Mouse (Mus musculus): ENCODE data around the gene Spx.

The Spx gene

GRCm38 (mm10) chr6:142451381-142451780 is 38.1 kb downstream of the Spx start:
- no peak for DNase-seq

DNA sequence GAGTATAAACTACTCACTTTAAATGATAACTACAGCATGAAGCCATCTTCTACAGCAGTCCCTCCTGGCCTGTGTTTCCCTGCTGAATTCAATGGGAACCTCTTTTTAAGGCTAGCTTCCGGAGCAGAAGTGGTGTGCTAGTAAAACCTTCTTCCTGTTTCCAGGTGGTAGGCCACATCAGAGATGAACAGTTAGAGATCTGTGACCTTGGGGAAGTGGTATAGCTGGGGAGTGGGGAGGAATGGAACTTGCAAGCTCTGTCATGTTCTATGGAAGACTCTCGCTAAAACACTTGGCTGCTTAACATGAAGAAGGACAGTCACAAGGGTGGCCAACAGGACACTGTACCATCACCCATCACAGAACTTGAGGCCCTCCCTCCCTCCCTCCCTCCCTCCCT is 40.1 kb downstream of the Spx start:
- DNase-seq = no peak

DNA sequence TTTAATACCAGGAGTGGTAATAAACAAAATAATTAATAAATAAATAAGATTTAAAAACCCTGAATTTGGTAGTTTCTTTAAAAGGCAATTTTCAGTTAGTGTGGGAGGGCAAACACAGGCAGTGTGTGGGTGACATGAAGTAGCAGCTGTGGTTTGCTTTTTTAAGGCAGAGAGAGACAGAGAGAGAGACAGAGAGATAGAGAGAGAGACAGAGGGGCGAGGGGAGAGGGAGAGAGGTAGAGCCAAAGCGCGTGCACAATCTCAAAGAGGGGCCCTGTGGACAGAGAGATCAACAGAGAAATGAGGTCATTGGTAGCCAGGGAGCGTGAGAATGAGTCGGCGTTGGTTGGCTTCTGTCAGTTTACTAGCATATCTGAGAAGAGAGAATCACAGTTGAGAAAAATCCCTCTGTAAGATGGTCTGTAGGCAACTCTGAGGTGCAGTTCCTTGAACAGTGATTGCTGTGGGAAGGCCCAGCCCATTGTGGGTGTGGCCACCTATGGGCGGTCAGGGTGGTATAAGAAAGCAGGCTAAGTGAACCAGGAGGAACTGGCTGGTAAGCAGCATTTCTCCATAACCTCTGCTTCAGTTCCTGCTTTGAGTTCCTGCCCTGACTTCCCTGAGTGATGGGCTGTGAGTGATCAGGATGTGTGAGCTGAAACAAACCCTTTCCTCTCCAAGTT is 42.2 kb downstream of the Spx start:
- no peak for DNase-seq

DNA sequence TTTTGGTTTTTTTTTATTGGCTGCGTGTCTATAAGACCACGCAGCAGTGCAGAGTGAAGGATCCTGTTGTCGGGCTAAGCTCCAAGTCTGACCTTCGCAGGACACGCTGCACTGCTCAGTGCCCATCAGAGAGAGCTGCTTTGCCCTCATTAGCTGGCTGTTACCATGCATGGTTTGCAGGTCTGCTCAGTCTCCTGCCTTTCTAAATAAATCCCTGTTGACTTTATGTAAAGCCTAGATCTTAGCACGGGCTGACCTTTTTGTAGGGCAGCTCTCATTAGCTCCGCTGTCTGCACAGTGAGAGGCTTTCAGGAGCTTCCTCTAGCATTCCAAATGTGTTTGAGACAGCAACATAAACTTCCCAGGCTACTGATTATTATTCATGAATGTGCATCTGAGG is 44.8 kb downstream of the Spx start:
- DNase-seq = no peak

DNA sequence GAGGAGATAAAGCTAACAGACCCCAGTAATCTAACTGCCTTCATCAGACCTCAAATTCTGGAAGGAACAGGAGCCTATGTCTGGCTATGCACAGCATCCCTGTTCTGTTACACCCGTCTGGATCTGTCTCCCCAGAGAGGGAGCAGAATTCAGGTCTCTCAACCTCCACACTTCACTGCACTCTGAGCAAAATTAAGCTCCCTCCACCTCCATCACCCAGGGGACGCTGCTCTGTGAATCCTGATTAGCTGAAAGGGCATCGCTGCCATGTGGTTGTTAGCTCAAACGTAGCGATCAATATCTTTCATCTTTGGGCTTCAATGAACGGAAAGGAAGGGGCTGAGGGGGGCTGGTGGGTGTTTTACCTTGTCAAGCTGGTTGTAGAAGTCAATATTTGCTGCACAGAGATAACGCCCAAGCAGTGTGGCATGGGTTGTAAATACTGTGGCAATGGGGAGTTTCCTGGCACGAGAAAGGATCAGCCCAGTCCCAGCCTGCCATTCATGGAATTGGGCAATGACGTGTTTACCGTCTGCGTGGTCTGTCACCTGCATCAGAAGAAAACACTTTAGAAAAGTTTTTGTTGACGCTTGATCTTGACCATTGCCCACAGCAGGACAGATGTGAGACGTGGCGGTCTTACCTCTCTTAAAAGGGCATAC is 45.9 kb downstream of the Spx start:
- DNase-seq = no peak

GRCm38 (mm10) chr6:142462194-142462593 is 49.0 kb downstream of the Spx start:
- DNase-seq = no peak
